Mouse (Mus musculus): Measurements from ENCODE around the gene Gmeb1. TPM values are rescaled to one million over a fixed set of nuclear protein-coding genes. Genes with fewer than 3 reads are reported as not detected.
"Not testable (repeated sequence)": the region's sequence is repeated elsewhere in the genome, so short reads cannot be mapped to it uniquely, and the experiment has no call there.

The Gmeb1 gene
- total RNA-seq, 2 experiments from 2014 or later: 6.9 to 8.6 TPM

GRCm38 (mm10) chr4:132288840-132289239, 27.4 kb upstream of the Gmeb1 start:
- intact Hi-C loops (cut with DNase I); DNase-seq: not testable (repeated sequence)

- DNase-seq: no peak
- intact Hi-C loops (cut with DNase I): no loop called here
These were observed 14.5 kb upstream of the Gmeb1 start for GRCm38 (mm10) chr4:132275949-132276348.

- intact Hi-C loops (cut with DNase I): no loop called here
These were observed 12.9 kb upstream of the Gmeb1 start, which contains the start of gene Taf12 for GRCm38 (mm10) chr4:132274156-132274862. Gene Taf12, plus strand, starts transcription at chr4:132274375.

GRCm38 (mm10) chr4:132273166-132273565, 11.8 kb upstream of the Gmeb1 start:
- DNase-seq: no peak
- intact Hi-C loops (cut with DNase I): no loop called here

More at GRCm38 (mm10) chr4:132274156-132274862, 12.9 kb upstream of the Gmeb1 start, which contains the start of gene Taf12:
- DNase-seq: peak; percentile 85 to 87

GRCm38 (mm10) chr4:132269740-132270560, 8.5 kb upstream of the Gmeb1 start:
- DNase-seq: peak; percentile 75 to 78
- intact Hi-C loops (cut with DNase I): loop anchor here (1.0 to 5.0 kb wide), 2 partner anchors 38 to 178 kb away; no protein-coding TSS in a partner anchor

- intact Hi-C loops (cut with DNase I): loop anchor here (5.0 kb wide), 1 partner anchor 177 kb away; no protein-coding TSS in a partner anchor
These were observed 7.7 kb upstream of the Gmeb1 start for GRCm38 (mm10) chr4:132268871-132269739.

GRCm38 (mm10) chr4:132266835-132267349, 5.5 kb upstream of the Gmeb1 start:
- intact Hi-C loops (cut with DNase I): loop anchor here (5.0 kb wide), 1 partner anchor 175 kb away; no protein-coding TSS in a partner anchor
- DNase-seq: no peak

More at GRCm38 (mm10) chr4:132268871-132269739, 7.7 kb upstream of the Gmeb1 start:
- DNase-seq: no peak

- intact Hi-C loops (cut with DNase I): no loop called here
- DNase-seq: no peak
These were observed 1.9 kb upstream of the Gmeb1 start for GRCm38 (mm10) chr4:132263313-132263712.

GRCm38 (mm10) chr4:132262358-132262616, 885 bp upstream of the Gmeb1 start:
- intact Hi-C loops (cut with DNase I): no loop called here
- DNase-seq: no peak

GRCm38 (mm10) chr4:132260404-132261379, 710 bp downstream of the Gmeb1 start:
- intact Hi-C loops (cut with DNase I): loop anchor here (2.0 kb wide), 1 partner anchor 48 kb away; the partner anchor contains the start of gene Ythdf2

GRCm38 (mm10) chr4:132259248-132259647, 2.2 kb downstream of the Gmeb1 start:
- intact Hi-C loops (cut with DNase I): no loop called here
- DNase-seq: no peak

More at GRCm38 (mm10) chr4:132260404-132261379, 710 bp downstream of the Gmeb1 start:
- peak; percentile 38 to 58 for DNase-seq

- intact Hi-C loops (cut with DNase I): no loop called here
- DNase-seq: no peak
These were observed 5.0 kb downstream of the Gmeb1 start for GRCm38 (mm10) chr4:132256384-132256783.

GRCm38 (mm10) chr4:132254986-132255385, 6.4 kb downstream of the Gmeb1 start:
- intact Hi-C loops (cut with DNase I): no loop called here
- DNase-seq: no peak

GRCm38 (mm10) chr4:132253622-132254021, 7.8 kb downstream of the Gmeb1 start:
- no peak for DNase-seq
- intact Hi-C loops (cut with DNase I): no loop called here

- no peak for DNase-seq
- intact Hi-C loops (cut with DNase I): no loop called here
These were observed 8.3 kb downstream of the Gmeb1 start for GRCm38 (mm10) chr4:132253128-132253527.

- no peak for DNase-seq
- intact Hi-C loops (cut with DNase I): no loop called here
These were observed 9.8 kb downstream of the Gmeb1 start for GRCm38 (mm10) chr4:132251596-132251995.

GRCm38 (mm10) chr4:132247451-132247997, 13.9 kb downstream of the Gmeb1 start:
- DNase-seq: no peak
- intact Hi-C loops (cut with DNase I): no loop called here

- DNase-seq: no peak
These were observed 15.8 kb downstream of the Gmeb1 start for GRCm38 (mm10) chr4:132245643-132246042.

GRCm38 (mm10) chr4:132241208-132241607, 20.2 kb downstream of the Gmeb1 start:
- intact Hi-C loops (cut with DNase I): no loop called here
- DNase-seq: no peak

More at GRCm38 (mm10) chr4:132245643-132246042, 15.8 kb downstream of the Gmeb1 start:
- intact Hi-C loops (cut with DNase I): no loop called here

All from gastrocnemius, postnatal 36 days (tissue).